Mouse (Mus musculus) thymus, postnatal 10 days (tissue): Measurements from ENCODE around the gene Rarg.

Experiments
- DNase-seq, 2 experiments: peaks; one replicate each; pipeline ENCODE4 v3.0.0; 2021; ENCODE audit warnings: low spot score in 2 of 2

Gene Rarg

DNA sequence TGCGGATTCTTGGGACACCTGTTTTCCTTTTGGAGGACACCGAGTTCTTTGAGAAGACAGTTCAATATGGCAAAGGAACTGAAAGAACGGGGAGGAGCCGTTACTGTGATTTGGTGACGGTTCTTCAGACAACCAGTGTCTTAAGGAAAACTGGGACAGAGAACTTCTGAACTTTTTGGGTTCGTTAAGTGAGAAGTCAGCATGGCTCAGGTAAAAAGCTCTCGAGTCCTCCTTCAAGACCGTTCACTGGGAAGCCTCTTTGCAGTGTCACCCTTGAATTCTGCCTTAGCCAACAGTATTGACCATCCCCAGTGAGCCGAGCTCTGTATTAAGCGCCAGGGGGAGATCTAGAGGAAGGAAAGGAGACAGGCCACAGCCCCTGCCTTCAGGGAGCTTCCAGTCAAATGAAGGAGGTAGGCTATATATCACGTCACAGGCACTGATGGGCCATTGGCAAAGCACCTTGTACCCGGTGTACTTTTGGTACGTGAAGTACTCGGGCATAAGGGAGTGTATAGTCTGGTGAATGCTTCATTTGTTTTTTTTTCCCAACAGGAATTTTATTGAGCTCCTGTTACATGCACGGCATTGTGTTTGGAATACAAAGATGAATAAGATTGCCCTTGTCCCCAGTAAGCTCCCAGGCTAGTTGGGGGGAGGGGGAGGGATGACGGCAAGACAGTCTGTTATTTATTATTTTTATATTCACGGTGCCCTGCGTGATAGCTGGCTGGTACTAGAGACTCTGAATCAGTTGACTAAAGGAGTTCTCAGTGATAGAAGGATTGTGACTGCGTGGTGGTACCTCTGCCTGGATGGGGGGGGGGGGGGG, 52.4 kb downstream of the Rarg start, which contains the start of gene Csad:
Gene Csad (minus strand): TSS at position 51 of the 832 bp plus-strand sequence.
- no peak for DNase-seq

DNA sequence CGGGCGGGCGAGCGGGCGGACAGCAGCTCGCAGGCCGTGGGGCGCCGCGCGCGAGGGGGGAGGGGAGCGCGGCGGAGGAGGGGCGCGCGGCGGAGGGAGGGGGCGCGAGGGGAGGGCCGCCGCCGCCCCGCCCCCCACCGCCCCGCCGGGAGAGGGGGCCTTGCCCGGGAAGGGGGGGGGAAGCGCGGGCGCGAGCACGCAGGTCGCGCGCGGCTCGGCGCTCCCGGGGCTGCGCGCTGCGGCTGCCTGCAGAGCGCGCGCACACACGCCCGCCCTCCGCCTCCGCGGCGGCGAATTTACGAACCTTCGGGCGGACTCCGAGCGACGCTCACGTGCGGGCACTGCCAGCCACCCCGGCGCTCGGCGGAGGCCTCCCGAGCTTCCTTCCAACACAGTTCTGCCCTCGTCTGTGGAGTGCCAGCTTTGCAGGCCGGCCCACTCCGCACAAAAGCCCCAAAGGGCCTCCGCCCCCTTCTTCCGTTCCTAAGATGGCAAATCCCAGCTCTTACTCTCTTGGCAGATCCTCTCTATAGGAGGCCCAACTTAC, 53.4 kb downstream of the Rarg start:
- peak; percentile 66 to 70 for DNase-seq

GRCm38 (mm10) chr15:102202971-102203834, 54.1 kb downstream of the Rarg start, which contains the start of gene Zfp740:
Zfp740 (plus strand) TSS chr15:102203249.
- peak; percentile 97 for DNase-seq

DNA sequence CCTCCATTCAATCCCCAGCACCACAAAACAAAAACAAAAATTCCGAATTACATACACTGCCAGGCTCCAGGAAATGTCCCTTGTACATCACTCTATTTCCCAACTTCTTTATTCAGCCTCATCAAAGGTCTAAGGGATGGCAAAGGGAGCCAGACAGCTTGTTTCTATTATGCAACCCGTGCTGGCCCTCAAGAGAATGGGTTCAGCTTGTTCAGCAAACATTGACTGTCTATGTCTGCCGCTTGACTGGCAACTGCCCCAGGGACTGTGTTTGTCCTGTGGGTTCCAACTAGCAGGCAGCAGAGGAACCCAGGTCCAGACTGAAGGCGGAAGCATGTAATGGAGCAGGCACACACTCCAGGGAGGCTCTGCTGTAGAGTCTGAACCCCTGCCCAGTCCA, 58.5 kb downstream of the Rarg start:
- DNase-seq, result no peak

DNA sequence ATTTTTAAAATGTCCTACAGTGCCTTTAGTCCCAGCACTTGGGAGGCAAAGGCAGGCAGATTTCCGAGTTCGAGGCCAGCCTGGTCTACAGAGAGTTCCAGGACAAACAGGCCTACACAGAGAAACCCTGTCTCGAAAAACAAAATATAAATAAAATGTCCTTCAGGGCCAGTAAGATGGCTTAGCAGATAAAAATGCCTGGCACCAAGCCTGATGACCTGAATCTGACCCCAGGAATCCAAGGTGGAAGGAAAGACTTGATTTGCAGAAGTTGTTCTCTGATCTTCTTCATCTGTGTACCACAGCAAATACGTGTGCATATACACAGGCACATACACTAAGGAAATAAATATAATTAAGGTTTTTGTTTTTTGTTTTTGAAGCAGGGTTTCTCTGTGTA, 61.9 kb downstream of the Rarg start:
- no peak for DNase-seq

- DNase-seq, result no peak
Measured at GRCm38 (mm10) chr15:102194439-102194838, 62.9 kb downstream of the Rarg start.

DNA sequence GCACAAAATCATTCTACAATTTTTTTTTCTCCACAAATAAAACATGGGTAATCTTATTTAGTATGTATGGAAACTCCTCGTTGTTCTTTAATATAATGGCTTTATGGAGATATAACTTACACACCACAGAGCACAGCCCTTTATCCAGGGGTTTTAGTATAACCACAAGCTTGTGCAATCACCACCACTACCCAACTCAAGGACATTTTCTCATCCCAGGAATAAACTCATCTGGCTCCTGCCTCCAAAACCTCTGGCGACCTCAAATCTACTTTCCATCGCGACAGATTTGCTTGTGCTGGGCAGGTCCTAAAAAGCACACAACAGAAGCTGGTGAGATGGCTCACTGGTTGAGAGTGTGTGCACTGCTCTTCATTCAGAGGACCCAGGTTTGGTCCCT, 63.7 kb downstream of the Rarg start:
- DNase-seq, result no peak

- DNase-seq, result no peak
Measured at GRCm38 (mm10) chr15:102192820-102193386, 64.4 kb downstream of the Rarg start.

DNA sequence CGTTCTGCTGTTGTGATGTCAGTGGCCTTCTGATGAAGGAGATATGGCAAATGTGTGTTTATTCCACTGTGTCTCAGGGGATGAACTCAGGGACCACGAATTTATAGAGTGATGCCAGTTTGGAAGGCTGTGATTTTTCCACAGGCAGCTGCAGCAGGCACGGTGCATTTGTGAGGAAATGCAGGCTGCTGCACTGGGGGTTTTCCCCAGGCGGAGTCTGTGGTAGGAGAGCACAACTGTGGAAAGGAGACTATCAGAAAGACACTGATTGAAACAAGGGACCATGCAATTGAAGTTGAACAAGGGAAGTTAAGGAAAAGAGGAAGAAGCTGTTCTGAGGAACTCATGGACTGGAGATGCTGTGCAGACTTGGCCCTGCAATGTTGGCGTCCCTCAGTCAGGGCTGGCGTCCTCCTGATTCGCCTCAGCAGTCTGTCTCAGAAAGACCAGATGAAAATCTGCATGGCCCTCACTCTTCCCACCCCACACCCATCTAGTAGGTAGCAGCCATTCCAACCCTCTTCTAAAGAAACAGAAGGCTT, 65.0 kb downstream of the Rarg start:
- DNase-seq, result no peak

GRCm38 (mm10) chr15:102191699-102192098, 65.6 kb downstream of the Rarg start:
- DNase-seq, result no peak

- DNase-seq, result no peak
Measured at GRCm38 (mm10) chr15:102188883-102189282, 68.4 kb downstream of the Rarg start.

GRCm38 (mm10) chr15:102188096-102188495, 69.2 kb downstream of the Rarg start:
- DNase-seq, result no peak

- DNase-seq, result no peak
Measured at GRCm38 (mm10) chr15:102186239-102186638, 71.1 kb downstream of the Rarg start.
